Mouse (Mus musculus) embryonic stem cell, embryonic (primary cell): ENCODE measurements around the gene Tas2r137.

Experiments used
- CTCF ChIA-PET, 4 experiments: fragments of 300-600 bp in 2 of 4; fragments of 350-600 bp in 2 of 4; sonication (Branson Sonifier 250); formaldehyde crosslinking; loops; one replicate each; lab custom pipeline; 2022; ENCODE audit warnings: inconsistent platforms in 2 of 4; lab: Charles Lee
- POLR2A ChIA-PET, 4 experiments: fragments of 300-600 bp in 2 of 4; fragments of 350-600 bp in 2 of 4; sonication (Branson Sonifier 250); formaldehyde crosslinking; loops; one replicate each; lab custom pipeline; 2022; ENCODE audit warnings: antibody characterized with exemption in 4 of 4, inconsistent platforms in 1 of 4; lab: Charles Lee

Tas2r137 gene

GRCm38 (mm10) chr6:40490933-40491332 lies at the start of gene Tas2r137:
Tas2r137 (plus strand) TSS chr6:40491233.
- ChIA-PET CTCF (no interaction called here), POLR2A (interaction anchor here in 2 of 4 experiments (0.9 to 1.8 kb wide), 2 partner anchors 9 kb away, joined by 3 to 4 read pairs; no protein-coding TSS in a partner anchor)

GRCm38 (mm10) chr6:40441276-40441675 lies 49.8 kb upstream of the Tas2r137 start:
- ChIA-PET POLR2A (no interaction called here), CTCF (interaction anchor here in 1 of 4 experiments (1.0 kb wide), 1 partner anchor 13 kb away, joined by 3 read pairs; no protein-coding TSS in a partner anchor)

GRCm38 (mm10) chr6:40441755-40442154 lies 49.3 kb upstream of the Tas2r137 start:
- ChIA-PET CTCF (no interaction called here), POLR2A (no interaction called here)

- POLR2A ChIA-PET: interaction anchor here in 1 of 4 experiments (0.7 kb wide), 1 partner anchor 427 kb away, joined by 3 read pairs; no protein-coding TSS in a partner anchor
- CTCF ChIA-PET: interaction anchor here in 1 of 4 experiments (1.3 to 2.1 kb wide), 2 partner anchors 9 to 11 kb away, joined by 4 to 6 read pairs; no protein-coding TSS in a partner anchor
These were observed 47.6 kb upstream of the Tas2r137 start for GRCm38 (mm10) chr6:40443281-40443928.

- POLR2A ChIA-PET: interaction anchor here in 1 of 4 experiments (1.1 to 1.8 kb wide), 2 partner anchors 13 to 24 kb away, joined by 3 to 4 read pairs; partner anchors contain the start of gene E330009J07Rik
These were observed 42.4 kb upstream of the Tas2r137 start for GRCm38 (mm10) chr6:40448626-40449025.

GRCm38 (mm10) chr6:40454436-40455041 lies 36.5 kb upstream of the Tas2r137 start:
- ChIA-PET POLR2A (interaction anchor here in 3 of 4 experiments (0.7 to 2.6 kb wide), 6 partner anchors 19 to 1959 kb away, joined by 3 to 7 read pairs (median 4); partner anchors contain the start of gene E330009J07Rik (in 1 of the 3)), CTCF (interaction anchor here (0.5 to 2.2 kb wide), 32 partner anchors 8 to 1955 kb away, joined by 3 to 15 read pairs (median 4); partner anchors contain the start of genes E330009J07Rik (in 1 of the 4), Ssbp1 (in 1 of the 4) and Wee2 (in 1 of the 4))

More at GRCm38 (mm10) chr6:40448626-40449025, 42.4 kb upstream of the Tas2r137 start:
- CTCF ChIA-PET: no interaction called here

GRCm38 (mm10) chr6:40465710-40466109 lies 25.3 kb upstream of the Tas2r137 start:
- POLR2A ChIA-PET: interaction anchor here in 1 of 4 experiments (1.0 to 2.9 kb wide), 2 partner anchors 10 to 12 kb away, joined by 4 to 10 read pairs; no protein-coding TSS in a partner anchor
- CTCF ChIA-PET: interaction anchor here (0.6 to 3.5 kb wide), 10 partner anchors 11 to 229 kb away, joined by 3 to 15 read pairs (median 4); no protein-coding TSS in a partner anchor

- ChIA-PET CTCF (interaction anchor here in 2 of 4 experiments (0.9 to 1.0 kb wide), 3 partner anchors 17 to 235 kb away, joined by 3 to 5 read pairs (median 4); no protein-coding TSS in a partner anchor), POLR2A (interaction anchor here (0.5 to 2.1 kb wide), 12 partner anchors 12 to 598 kb away, joined by 3 to 10 read pairs (median 4); partner anchors contain the start of genes Agk (in 2 of the 4) and Tmem178b (in 1 of the 4))
These were observed 19.9 kb upstream of the Tas2r137 start, which contains the start of gene Ssbp1 for GRCm38 (mm10) chr6:40470916-40471719. Ssbp1 (plus strand) TSS chr6:40471352.

- ChIA-PET POLR2A (interaction anchor here (0.5 to 2.7 kb wide), 14 partner anchors 11 to 599 kb away, joined by 3 to 42 read pairs (median 4); partner anchors contain the start of genes Agk (in 2 of the 4), E330009J07Rik (in 2 of the 4) and Tmem178b (in 1 of the 4)), CTCF (interaction anchor here in 2 of 4 experiments (0.9 to 1.0 kb wide), 3 partner anchors 17 to 235 kb away, joined by 3 to 5 read pairs (median 4); no protein-coding TSS in a partner anchor)
These were observed 19.4 kb upstream of the Tas2r137 start for GRCm38 (mm10) chr6:40471720-40472010.

GRCm38 (mm10) chr6:40476132-40476531 lies 14.9 kb upstream of the Tas2r137 start:
- POLR2A ChIA-PET: interaction anchor here in 1 of 4 experiments (1.0 to 3.3 kb wide), 3 partner anchors 10 to 32 kb away, joined by 3 to 24 read pairs (median 7); no protein-coding TSS in a partner anchor
- CTCF ChIA-PET: no interaction called here

GRCm38 (mm10) chr6:40479705-40480104 lies 11.3 kb upstream of the Tas2r137 start:
- ChIA-PET CTCF (no interaction called here), POLR2A (no interaction called here)

GRCm38 (mm10) chr6:40482318-40482717 lies 8.7 kb upstream of the Tas2r137 start:
- CTCF ChIA-PET: no interaction called here
- POLR2A ChIA-PET: interaction anchor here (0.7 to 6.6 kb wide), 7 partner anchors 9 to 157 kb away, joined by 3 to 42 read pairs (median 4); partner anchors contain the start of genes Tas2r137 (in 2 of the 4), Agk (in 1 of the 4) and Ssbp1 (in 1 of the 4)

- POLR2A ChIA-PET: no interaction called here
- CTCF ChIA-PET: no interaction called here
These were observed 2.2 kb downstream of the Tas2r137 start, which contains the start of gene Tas2r108 for GRCm38 (mm10) chr6:40493229-40493628. Tas2r108 (plus strand) TSS chr6:40493529.

- POLR2A ChIA-PET: no interaction called here
- CTCF ChIA-PET: no interaction called here
These were observed 28.4 kb downstream of the Tas2r137 start, which contains the start of gene Prss37 for GRCm38 (mm10) chr6:40519408-40519807. Prss37 (minus strand) TSS chr6:40519508.
